15 mouse cellular contexts compared by ENCODE assay signal in the genomic region with DNA sequence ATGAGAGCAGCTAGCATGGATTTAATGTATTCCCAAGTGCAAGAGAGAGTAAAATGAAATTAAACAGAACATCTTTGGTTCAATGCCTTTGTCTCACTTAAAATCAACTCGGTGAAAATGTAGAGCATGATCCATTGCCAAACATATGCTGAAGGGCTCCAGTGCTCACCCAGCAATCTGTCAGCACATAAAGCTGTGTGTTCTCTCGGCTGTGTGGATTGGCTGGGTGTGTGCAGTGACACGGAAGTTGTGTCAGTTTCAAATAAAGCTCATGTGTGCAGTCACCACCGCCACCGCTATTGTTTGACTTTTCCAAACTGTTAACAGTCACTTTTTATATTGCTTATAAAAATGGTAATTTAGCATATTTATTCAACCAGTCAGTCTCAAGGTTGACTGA.
A peak's percentile ranks its signal among the peaks of the same experiment; 100 is the strongest.
DNase-seq lines count a peak whose midpoint lies in the region; ATAC-seq and TF ChIP-seq lines count a peak whose summit lies in the region.
"Had no signal": no experiment of that assay in that cellular context is flagged by ENCODE, and none has a peak within 500 bp of the region (broad histone marks: within the 10 kb centered on the region; RNA-seq: fewer than 3 reads in every experiment).

No protein-coding gene starts in this region.

- H3K9ac ChIP-seq in limb, embryonic 14.5 days (ENCODE audit: low read depth, low read length, severe bottlenecking), result no peak overlapping the region
- H3K9ac ChIP-seq: heart, embryonic 13.5 days had no signal

- intact Hi-C loops in left cerebral cortex, postnatal 14 days (cut with DNase I), result no loop called here
- intact Hi-C loops in gastrocnemius, postnatal 14 days (cut with DNase I; ENCODE audit: low total_unique reads), result no loop called here

- ATAC-seq in limb, embryonic 14.5 days (ENCODE audit: low FRiP score, low read depth), result peak; percentile 90

- H3K9me3 ChIP-seq in limb, embryonic 14.5 days (ENCODE audit: control insufficient read depth, low read length), result peaks cover 6% of the 10 kb centered on the region; the same call in 1 of the 2 replicates
- H3K9me3 ChIP-seq: heart, embryonic 13.5 days had no signal

- no peak for TF ChIP-seq CTCF in brain, embryonic 14.5 days (IDR thresholded peaks at IDR 0.05; ENCODE audit: borderline replicate concordance, extremely low read depth, insufficient read depth, insufficient read length)

- H3K4me3 ChIP-seq in limb, embryonic 14.5 days (replicated peaks; ENCODE audit: low read length), result no peak overlapping the region
- H3K4me3 ChIP-seq: heart, embryonic 13.5 days; myocyte had no signal

- H3K36me3 ChIP-seq in limb, embryonic 14.5 days (ENCODE audit: control insufficient read depth, insufficient read depth, low read length), result no peaks in the 10 kb centered on the region
- H3K36me3 ChIP-seq: heart, embryonic 13.5 days had no signal

- 26% methylated on average over 5 of the region's 5 CpGs for WGBS in limb, embryonic 14.5 days

- H3K27me3 ChIP-seq in limb, embryonic 14.5 days (ENCODE audit: control insufficient read depth, insufficient read depth, low read length), result no peaks in the 10 kb centered on the region
- H3K27me3 ChIP-seq: CH12.LX; heart, embryonic 13.5 days had no signal

- peak overlapping the region; percentile 22; the same call in 1 of the 2 replicates for H3K27ac ChIP-seq in limb, embryonic 14.5 days (replicated peaks; ENCODE audit: low read depth, low read length)
- H3K27ac ChIP-seq: heart, embryonic 13.5 days had no signal

- peaks cover 15% of the 10 kb centered on the region for H3K4me1 ChIP-seq in limb, embryonic 14.5 days (ENCODE audit: control insufficient read depth, insufficient read depth, low read length)
- H3K4me1 ChIP-seq: heart, embryonic 13.5 days had no signal

- DNase-seq in cerebellum, postnatal 10 days, result peak; percentile 27 to 42
- DNase-seq in cerebellum, postnatal 36 days, result no peak
- peak; percentile 3 to 10 for DNase-seq in left cerebral cortex, postnatal 14 days (ENCODE audit: low spot score in 2 of 2)
- DNase-seq in left cerebral cortex, adult 18-20 months (ENCODE audit: low spot score in 2 of 2), result no peak
- peak; percentile 87 for DNase-seq in brain, embryonic 14.5 days (ENCODE audit: low read depth)
- peak; percentile 68 for DNase-seq in limb, embryonic 14.5 days (ENCODE audit: low spot score)
- DNase-seq in gastrocnemius, postnatal 14 days, result no peak
- DNase-seq in testis, postnatal 10 days (ENCODE audit: low spot score), result no peak
- DNase-seq: cerebellum, adult 18-20 months; gastrocnemius, postnatal 25 days; lung, adult 18-20 months; right cerebral cortex, adult 18-20 months had no signal

- no peak overlapping the region for H3K4me2 ChIP-seq in limb, embryonic 14.5 days (replicated peaks; ENCODE audit: low read depth, low read length, severe bottlenecking)
- H3K4me2 ChIP-seq: heart, embryonic 13.5 days had no signal

- TF ChIP-seq POLR2A in brain, embryonic 14.5 days (IDR thresholded peaks at IDR 0.05; ENCODE audit: borderline replicate concordance, extremely low read depth, insufficient read depth, insufficient read length, poor library complexity, severe bottlenecking), result no peak
- TF ChIP-seq POLR2A in limb, embryonic 14.5 days (IDR thresholded peaks at IDR 0.05; ENCODE audit: borderline replicate concordance, extremely low read depth, insufficient read depth, insufficient read length), result no peak

Comparison
In these comparisons a context has a peak if more than half of its experiments do, and no peak if none do; other contexts are left out.
1. DNase-seq: peak in cerebellum, postnatal 10 days (2 of 2), left cerebral cortex, postnatal 14 days (2 of 2), brain, embryonic 14.5 days (single experiment) and limb, embryonic 14.5 days (single experiment); none in cerebellum, postnatal 36 days (0 of 2), left cerebral cortex, adult 18-20 months (0 of 2), gastrocnemius, postnatal 14 days (single experiment) and testis, postnatal 10 days (single experiment).